Mouse (Mus musculus): ENCODE data around the gene Phrf1. TPM values are rescaled to one million over a fixed set of nuclear protein-coding genes. Genes with fewer than 3 reads are reported as not detected.

Phrf1 gene
- 31.2 and 32.0 TPM in 2 replicates for polyA plus RNA-seq (2012; rRNA removed)

DNA sequence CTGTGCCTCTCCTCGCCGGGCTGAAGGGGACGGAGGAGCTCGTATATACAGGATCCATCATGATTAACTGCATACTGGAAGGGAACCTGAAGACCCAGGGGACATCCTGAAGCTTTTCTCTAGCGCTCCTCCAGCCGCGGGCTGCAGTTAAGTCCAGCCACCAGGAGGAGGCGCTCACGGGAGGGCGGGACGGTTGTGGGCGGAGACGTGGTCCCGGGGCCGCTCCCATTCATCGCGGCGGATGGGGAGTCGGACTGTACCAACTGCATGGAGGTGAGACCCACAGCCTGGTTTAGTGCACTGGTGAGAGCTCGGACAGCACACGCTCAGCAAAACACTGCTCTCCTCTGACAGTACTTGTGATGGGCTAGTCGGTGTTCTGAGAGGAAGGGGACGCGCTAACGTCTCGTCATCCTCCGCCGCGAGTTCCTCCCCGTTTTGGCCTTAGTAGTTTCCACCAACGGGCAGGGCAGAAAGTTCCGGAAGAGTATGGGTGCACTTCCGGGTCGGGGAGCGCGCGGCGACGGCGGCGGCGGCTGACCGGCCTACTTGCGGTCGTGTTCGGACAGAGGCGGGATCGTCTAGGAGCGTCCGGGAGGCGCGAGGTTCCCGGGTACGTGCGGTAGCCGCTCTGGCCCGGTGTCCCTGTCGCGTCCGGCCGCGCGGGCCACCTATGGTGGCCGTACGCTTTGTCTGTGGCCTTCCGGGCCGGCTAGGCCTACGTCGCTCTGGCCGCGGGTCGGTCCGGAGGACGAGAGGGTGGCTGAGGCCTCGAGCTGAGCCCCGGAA lies at the start of gene Phrf1:
TSS of gene Phrf1 (plus strand) at position 506 of the 789 bp plus-strand sequence.
- Histone ChIP-seq H3K27ac (ENCODE audit: insufficient read depth, low read length) (peak within 1 kb of the TSS; percentile 94), H3K4me1 (ENCODE audit: control insufficient read depth, insufficient read depth, low read length) (peaks cover 12% of the 10 kb centered on the region), H3K27me3 (ENCODE audit: control insufficient read depth, insufficient read depth, low read length) (no peaks in the 10 kb centered on the region), H3K4me3 (replicated peaks; ENCODE audit: insufficient read depth, low read depth, low read length) (peak within 1 kb of the TSS; percentile 97)
- WGBS, result under 1% methylated on average over 76 of the region's 76 CpGs
- peak; percentile 88 to 96 for DNase-seq
- TF ChIP-seq CTCF (IDR thresholded peaks at IDR 0.05; ENCODE audit: borderline replicate concordance, insufficient read depth, low read depth, low read length) (peak; percentile 92), POLR2A (IDR thresholded peaks at IDR 0.05; ENCODE audit: borderline replicate concordance, insufficient read depth, low read length) (peak; percentile 55)

- no peaks in the 10 kb centered on the region for H3K27me3 ChIP-seq (ENCODE audit: control insufficient read depth, insufficient read depth, low read length)
- H3K4me1 ChIP-seq (ENCODE audit: control insufficient read depth, insufficient read depth, low read length), result peaks cover 11% of the 10 kb centered on the region
- WGBS, result 71% methylated on average over 3 of the region's 3 CpGs
- H3K27ac ChIP-seq (ENCODE audit: insufficient read depth, low read length), result no peak overlapping the region
- no peak for DNase-seq
- TF ChIP-seq POLR2A (IDR thresholded peaks at IDR 0.05; ENCODE audit: borderline replicate concordance, insufficient read depth, low read length) (no peak), CTCF (IDR thresholded peaks at IDR 0.05; ENCODE audit: borderline replicate concordance, insufficient read depth, low read depth, low read length) (no peak)
- no peak overlapping the region for H3K4me3 ChIP-seq (replicated peaks; ENCODE audit: insufficient read depth, low read depth, low read length)
These were observed 40.4 kb upstream of the Phrf1 start for GRCm38 (mm10) chr7:141188194-141188593.

GRCm38 (mm10) chr7:141188733-141189132 lies 39.9 kb upstream of the Phrf1 start:
- TF ChIP-seq POLR2A (IDR thresholded peaks at IDR 0.05; ENCODE audit: borderline replicate concordance, insufficient read depth, low read length), result no peak
- TF ChIP-seq CTCF (IDR thresholded peaks at IDR 0.05; ENCODE audit: borderline replicate concordance, insufficient read depth, low read depth, low read length), result no peak
- Histone ChIP-seq H3K27me3 (ENCODE audit: control insufficient read depth, insufficient read depth, low read length) (no peaks in the 10 kb centered on the region), H3K4me1 (ENCODE audit: control insufficient read depth, insufficient read depth, low read length) (peaks cover 11% of the 10 kb centered on the region), H3K27ac (ENCODE audit: insufficient read depth, low read length) (no peak overlapping the region), H3K4me3 (replicated peaks; ENCODE audit: insufficient read depth, low read depth, low read length) (no peak overlapping the region)
- no peak for DNase-seq
- 86% methylated on average over 3 of the region's 3 CpGs for WGBS

DNA sequence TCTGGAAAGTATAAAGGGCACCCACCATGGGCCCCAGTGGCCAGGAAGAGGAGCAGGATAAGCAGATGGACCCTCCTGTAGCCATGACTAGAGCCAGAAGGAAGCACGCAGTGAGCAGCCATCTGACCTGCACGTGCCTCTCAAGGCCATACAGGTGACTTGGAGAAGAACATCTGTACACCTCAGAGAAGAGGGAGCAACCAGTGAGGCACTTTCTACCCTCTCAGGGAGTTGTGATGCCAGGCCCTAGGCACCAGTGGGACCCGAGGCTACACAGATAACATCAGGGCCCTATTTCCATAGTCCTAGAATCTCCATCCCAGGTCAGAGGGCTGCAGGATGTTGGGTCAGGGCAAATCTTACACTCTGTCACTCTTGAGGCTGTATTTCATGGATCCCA lies 38.4 kb upstream of the Phrf1 start:
- DNase-seq, result no peak
- H3K27ac ChIP-seq (ENCODE audit: insufficient read depth, low read length), result no peak overlapping the region
- H3K4me3 ChIP-seq (replicated peaks; ENCODE audit: insufficient read depth, low read depth, low read length), result no peak overlapping the region
- TF ChIP-seq CTCF (IDR thresholded peaks at IDR 0.05; ENCODE audit: borderline replicate concordance, insufficient read depth, low read depth, low read length) (no peak), POLR2A (IDR thresholded peaks at IDR 0.05; ENCODE audit: borderline replicate concordance, insufficient read depth, low read length) (no peak)
- H3K4me1 ChIP-seq (ENCODE audit: control insufficient read depth, insufficient read depth, low read length), result peaks cover 14% of the 10 kb centered on the region
- no peaks in the 10 kb centered on the region for H3K27me3 ChIP-seq (ENCODE audit: control insufficient read depth, insufficient read depth, low read length)
- 81% methylated on average over 3 of the region's 3 CpGs for WGBS

DNA sequence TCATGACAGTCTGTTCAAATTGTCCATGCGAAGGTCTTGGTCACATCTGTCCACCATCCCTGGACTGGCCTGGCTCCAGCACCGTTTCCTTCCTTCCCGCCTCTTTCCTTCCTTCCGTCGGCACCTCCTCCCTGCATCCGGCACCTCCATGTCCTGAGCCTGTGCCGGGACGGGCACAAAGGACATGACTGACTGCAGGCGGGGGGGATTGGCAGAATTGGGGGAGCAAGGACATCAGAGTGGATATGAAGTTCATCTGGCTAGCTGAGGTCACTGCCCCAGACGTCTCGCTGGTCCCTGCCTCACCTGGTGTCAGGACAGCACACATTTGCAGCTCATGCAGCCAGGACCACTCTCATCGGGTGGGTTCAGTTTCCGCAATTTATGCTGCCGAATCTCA lies 37.5 kb upstream of the Phrf1 start:
- H3K27ac ChIP-seq (ENCODE audit: insufficient read depth, low read length), result no peak overlapping the region
- no peak for DNase-seq
- H3K27me3 ChIP-seq (ENCODE audit: control insufficient read depth, insufficient read depth, low read length), result no peaks in the 10 kb centered on the region
- 80% methylated on average over 14 of the region's 14 CpGs for WGBS
- TF ChIP-seq CTCF (IDR thresholded peaks at IDR 0.05; ENCODE audit: borderline replicate concordance, insufficient read depth, low read depth, low read length) (no peak), POLR2A (IDR thresholded peaks at IDR 0.05; ENCODE audit: borderline replicate concordance, insufficient read depth, low read length) (no peak)
- H3K4me1 ChIP-seq (ENCODE audit: control insufficient read depth, insufficient read depth, low read length), result peaks cover 14% of the 10 kb centered on the region
- H3K4me3 ChIP-seq (replicated peaks; ENCODE audit: insufficient read depth, low read depth, low read length), result no peak overlapping the region

DNA sequence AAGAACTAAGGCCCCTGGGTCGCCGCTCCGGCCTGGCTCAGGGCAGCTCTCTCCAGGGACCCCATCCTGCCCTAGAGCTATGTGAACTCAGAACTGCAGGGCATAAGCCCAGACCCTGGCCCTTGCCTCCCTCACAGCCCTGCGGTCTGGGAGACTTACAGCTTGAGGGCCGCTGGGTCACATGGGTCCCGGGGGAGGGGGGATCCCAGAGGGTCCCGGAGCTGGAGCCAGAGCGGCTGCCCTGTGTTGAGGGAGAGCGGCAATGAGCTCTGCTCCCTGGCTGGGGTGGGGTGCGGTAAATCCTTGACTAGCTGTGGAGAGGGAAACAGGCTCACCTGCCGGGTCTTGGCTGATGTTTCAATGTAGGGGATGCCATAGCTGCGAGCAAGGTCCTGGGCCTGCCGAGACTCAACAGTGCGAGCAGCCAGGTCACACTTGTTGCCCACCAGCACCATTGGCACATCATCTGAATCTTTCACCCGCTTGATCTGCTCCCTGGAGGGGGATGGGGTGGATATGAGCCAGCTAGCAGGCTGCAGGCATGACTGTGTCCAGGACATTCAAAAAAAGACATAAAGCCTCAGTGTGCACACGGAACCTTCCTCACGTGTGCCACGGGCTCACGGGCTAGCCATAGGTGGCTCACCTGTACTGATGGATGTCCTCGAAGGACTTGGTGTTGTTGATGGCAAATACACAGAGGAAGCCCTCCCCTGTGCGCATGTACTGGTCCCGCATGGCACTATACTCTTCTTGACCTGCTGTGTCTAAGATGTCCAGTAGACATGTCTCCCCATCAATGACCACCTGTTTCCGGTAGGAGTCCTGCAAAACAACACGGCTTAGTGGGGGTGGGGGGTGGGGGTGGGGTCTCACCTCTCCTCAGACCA lies 36.5 kb upstream of the Phrf1 start:
- no peak overlapping the region for H3K4me3 ChIP-seq (replicated peaks; ENCODE audit: insufficient read depth, low read depth, low read length)
- no peak for DNase-seq
- peaks cover 14% of the 10 kb centered on the region for H3K4me1 ChIP-seq (ENCODE audit: control insufficient read depth, insufficient read depth, low read length)
- TF ChIP-seq CTCF (IDR thresholded peaks at IDR 0.05; ENCODE audit: borderline replicate concordance, insufficient read depth, low read depth, low read length), result no peak
- TF ChIP-seq POLR2A (IDR thresholded peaks at IDR 0.05; ENCODE audit: borderline replicate concordance, insufficient read depth, low read length), result no peak
- no peak overlapping the region for H3K27ac ChIP-seq (ENCODE audit: insufficient read depth, low read length)
- no peaks in the 10 kb centered on the region for H3K27me3 ChIP-seq (ENCODE audit: control insufficient read depth, insufficient read depth, low read length)
- 76% methylated on average over 24 of the region's 24 CpGs for WGBS

DNA sequence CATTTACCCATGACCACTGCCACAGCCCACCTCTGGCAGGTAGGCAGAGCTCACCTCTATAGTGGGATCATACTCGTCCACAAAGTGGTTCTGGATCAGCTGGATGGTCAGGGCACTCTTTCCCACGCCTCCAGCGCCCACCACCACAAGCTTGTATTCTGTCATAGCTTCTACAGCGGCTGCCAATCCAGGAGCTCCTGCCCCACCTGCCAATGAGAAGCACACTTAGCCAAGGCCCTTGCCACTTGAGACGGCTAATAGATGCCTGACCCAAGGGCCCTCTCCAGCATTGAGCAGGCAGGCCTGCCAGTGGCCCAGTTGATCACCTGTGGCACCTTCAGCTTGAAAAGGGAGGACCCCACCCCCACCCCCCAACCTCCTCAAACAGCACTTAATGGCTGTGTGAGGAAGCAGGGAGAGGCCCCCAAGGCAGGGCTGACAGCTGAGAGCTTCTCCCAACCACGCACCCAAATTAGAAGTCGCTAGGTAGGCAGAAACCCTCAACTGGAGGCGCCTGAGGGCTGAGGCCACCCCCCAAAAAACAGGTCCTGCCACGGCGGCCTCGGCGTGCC lies 35.7 kb upstream of the Phrf1 start:
- H3K27ac ChIP-seq (ENCODE audit: insufficient read depth, low read length), result peak overlapping the region; percentile 16; the same call in 1 of the 2 replicates
- TF ChIP-seq POLR2A (IDR thresholded peaks at IDR 0.05; ENCODE audit: borderline replicate concordance, insufficient read depth, low read length), result no peak
- no peak for TF ChIP-seq CTCF (IDR thresholded peaks at IDR 0.05; ENCODE audit: borderline replicate concordance, insufficient read depth, low read depth, low read length)
- no peaks in the 10 kb centered on the region for H3K27me3 ChIP-seq (ENCODE audit: control insufficient read depth, insufficient read depth, low read length)
- DNase-seq, result no peak
- H3K4me1 ChIP-seq (ENCODE audit: control insufficient read depth, insufficient read depth, low read length), result peaks cover 14% of the 10 kb centered on the region
- H3K4me3 ChIP-seq (replicated peaks; ENCODE audit: insufficient read depth, low read depth, low read length), result peak overlapping the region; percentile 73
- WGBS, result 19% methylated on average over 12 of the region's 12 CpGs

Data from cerebellum, adult 2 months (tissue).